Mouse (Mus musculus): ENCODE results near the gene Atg4a. TPM values are rescaled to one million over a fixed set of nuclear protein-coding genes. Genes with fewer than 3 reads are reported as not detected.

Atg4a gene
- polyA plus RNA-seq, 1 experiment from 2014 or later: 17.1 TPM

DNA sequence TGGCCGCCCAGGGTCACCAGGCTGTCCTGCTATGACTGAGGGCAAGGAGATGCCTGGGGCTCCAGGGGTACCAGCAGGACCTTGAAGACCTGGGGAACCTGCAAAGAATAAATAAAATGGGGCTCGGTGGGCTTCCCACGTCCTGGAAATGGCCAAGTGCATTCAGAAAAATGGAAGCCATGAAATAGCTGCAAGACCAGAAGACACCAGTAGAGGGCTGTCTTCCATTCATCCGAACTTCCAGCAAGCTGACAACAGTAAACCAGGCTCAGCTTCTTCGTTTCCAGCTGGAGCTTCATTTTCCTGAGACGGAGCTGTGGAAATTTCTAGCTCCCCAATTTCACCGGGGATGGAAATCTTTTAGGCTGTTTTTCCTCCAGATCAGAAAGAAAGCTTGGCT lies 218.6 kb downstream of the Atg4a start:
- Histone ChIP-seq H3K36me3 (no peaks in the 10 kb centered on the region), H3K9ac (no peak overlapping the region), H3K27ac (no peak overlapping the region), H3K4me3 (replicated peaks) (no peak overlapping the region), H3K27me3 (replicated peaks) (no peaks in the 10 kb centered on the region), H3K4me1 (no peaks in the 10 kb centered on the region), H3K9me3 (no peaks in the 10 kb centered on the region), H3K4me2 (no peak overlapping the region)
- no peak for ATAC-seq (ENCODE audit: insufficient read depth, low FRiP score, low read depth)
- WGBS: 32% methylated on average over 7 of the region's 7 CpGs

DNA sequence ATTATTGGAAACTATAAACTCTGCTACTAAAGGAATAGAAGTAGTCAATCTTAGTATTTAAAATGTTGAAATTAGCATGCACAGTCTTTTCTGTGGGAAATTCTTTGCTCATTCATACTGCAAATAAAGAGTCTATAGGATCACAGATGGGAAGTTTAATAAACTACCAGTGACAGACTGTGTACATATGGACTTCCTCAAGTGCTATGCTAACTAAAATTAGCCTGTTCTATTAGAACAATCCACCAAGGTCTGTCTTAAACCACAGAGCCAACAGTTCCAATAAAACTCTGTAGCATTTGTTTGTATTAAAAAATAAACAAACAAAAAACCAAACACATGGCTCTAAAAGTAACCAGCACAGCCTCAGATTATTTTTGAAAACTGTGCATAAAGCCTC lies 238.3 kb downstream of the Atg4a start:
- H3K4me1 ChIP-seq: no peaks in the 10 kb centered on the region
- peaks cover 6% of the 10 kb centered on the region; the same call in 1 of the 2 replicates for H3K27me3 ChIP-seq (replicated peaks)
- ATAC-seq (ENCODE audit: insufficient read depth, low FRiP score, low read depth): no peak
- no peak overlapping the region for H3K4me2 ChIP-seq
- H3K27ac ChIP-seq: no peak overlapping the region
- no peak overlapping the region for H3K9ac ChIP-seq
- H3K4me3 ChIP-seq (replicated peaks): no peak overlapping the region
- H3K9me3 ChIP-seq: no peaks in the 10 kb centered on the region
- no peaks in the 10 kb centered on the region for H3K36me3 ChIP-seq

DNA sequence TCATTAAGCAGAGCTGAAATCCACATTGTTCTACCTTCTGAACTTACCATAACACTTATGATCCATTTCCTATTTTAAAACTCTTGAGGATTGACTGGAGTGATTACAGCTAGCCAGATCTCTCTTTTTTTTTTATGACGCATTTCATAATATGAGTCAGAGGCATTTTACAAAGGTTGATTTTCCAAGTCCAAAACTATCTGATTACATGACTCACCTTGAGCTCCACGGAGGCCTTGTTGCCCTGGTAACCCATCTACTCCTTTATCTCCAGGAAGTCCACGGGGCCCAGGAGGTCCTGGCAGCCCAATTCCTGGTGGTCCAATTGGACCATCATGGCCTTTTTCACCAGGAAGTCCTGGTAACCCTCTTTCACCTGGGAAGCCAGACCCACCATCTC lies 242.3 kb downstream of the Atg4a start:
- ATAC-seq (ENCODE audit: insufficient read depth, low FRiP score, low read depth): no peak
- Histone ChIP-seq H3K9ac (no peak overlapping the region), H3K4me3 (replicated peaks) (no peak overlapping the region), H3K4me1 (no peaks in the 10 kb centered on the region), H3K27me3 (replicated peaks) (0 out of 2 replicates have a peak, but pooled peaks cover 4% of the 10 kb centered on the region), H3K4me2 (no peak overlapping the region), H3K36me3 (no peaks in the 10 kb centered on the region), H3K27ac (no peak overlapping the region), H3K9me3 (no peaks in the 10 kb centered on the region)
- 74% methylated on average over 3 of the region's 3 CpGs for WGBS

GRCm38 (mm10) chrX:141212802-141213201 lies 256.1 kb downstream of the Atg4a start:
- Histone ChIP-seq H3K27ac (no peak overlapping the region), H3K4me1 (no peaks in the 10 kb centered on the region), H3K36me3 (no peaks in the 10 kb centered on the region), H3K27me3 (replicated peaks) (peaks cover 2% of the 10 kb centered on the region; the same call in 1 of the 2 replicates), H3K4me2 (no peak overlapping the region), H3K9ac (no peak overlapping the region), H3K4me3 (replicated peaks) (no peak overlapping the region), H3K9me3 (no peaks in the 10 kb centered on the region)
- 41% methylated on average over 5 of the region's 5 CpGs for WGBS
- no peak for ATAC-seq (ENCODE audit: insufficient read depth, low FRiP score, low read depth)

Other genes with a start within 250 kb of the Atg4a start
- not detected in 2 replicates for gene Tex13b, start 143.5 kb upstream of the Atg4a start, polyA plus RNA-seq (2015; fragmentation: Nextera tagmentation; extraction: Ambion mirVana)
- 27.9 and 30.5 TPM in 2 replicates for gene Vsig1, start 49.3 kb upstream of the Atg4a start, polyA plus RNA-seq (2015; fragmentation: Nextera tagmentation; extraction: Ambion mirVana)
- gene Psmd10, start 179 bp upstream of the Atg4a start, polyA plus RNA-seq (2015; fragmentation: Nextera tagmentation; extraction: Ambion mirVana): 43.4 and 45.7 TPM in 2 replicates